Mouse (Mus musculus) midbrain, embryonic 13.5 days (tissue): Measurements from ENCODE around the gene Folh1. TPM values are rescaled to one million over a fixed set of nuclear protein-coding genes. Genes with fewer than 3 reads are reported as not detected.
"Not testable (repeated sequence)": the region's sequence is repeated elsewhere in the genome, so short reads cannot be mapped to it uniquely, and the experiment has no call there.

Source experiments
- ATAC-seq: fragments of 200-750 bp; cut with Nextera tagmentation; 2 replicates; pipeline ENCODE4 v1.8.0; 2017; ENCODE audit warnings: mild to moderate bottlenecking, moderate TSS enrichment, moderate library complexity
- H3K27ac ChIP-seq: fragments of 300-500 bp; sonication (generic); 2 replicates; pipeline ENCODE4 v1.5.1; 2015; ENCODE audit warnings: inconsistent platforms, mild to moderate bottlenecking, moderate library complexity
- H3K27me3 ChIP-seq: fragments of 300-500 bp; sonication (generic); 2 replicates; pipeline ENCODE4 v1.6.1; 2015; ENCODE audit warnings: mild to moderate bottlenecking, inconsistent platforms
- H3K36me3 ChIP-seq: fragments of 300-500 bp; sonication (generic); 2 replicates; pipeline ENCODE4 v1.6.1; 2015; ENCODE audit warnings: mild to moderate bottlenecking, inconsistent platforms
- H3K4me1 ChIP-seq: fragments of 300-500 bp; sonication (generic); replicated peaks from 2 replicates; pipeline ENCODE4 v1.6.1; 2015; ENCODE audit warnings: inconsistent platforms
- H3K4me2 ChIP-seq: fragments of 300-500 bp; sonication (generic); replicated peaks from 2 replicates; pipeline ENCODE4 v1.6.1; 2015; ENCODE audit warnings: moderate library complexity, mild to moderate bottlenecking, inconsistent platforms
- H3K4me3 ChIP-seq: fragments of 300-500 bp; sonication (generic); replicated peaks from 2 replicates; pipeline ENCODE4 v1.5.1; 2015; ENCODE audit warnings: mild to moderate bottlenecking, inconsistent platforms
- H3K9ac ChIP-seq: fragments of 300-500 bp; sonication (generic); replicated peaks from 2 replicates; pipeline ENCODE4 v1.6.1; 2015; ENCODE audit warnings: mild to moderate bottlenecking, inconsistent platforms
- H3K9me3 ChIP-seq: fragments of 300-500 bp; sonication (generic); 2 replicates; pipeline ENCODE4 v1.6.1; 2016; ENCODE audit warnings: mild to moderate bottlenecking, inconsistent platforms
- WGBS: fragments of 180-500 bp; shearing (Covaris S2); methylation state at CpG from one replicate; pipeline ENCODE4 v1.1.7; 2015; 5-methylcytosine and 5-hydroxymethylcytosine counted together
- polyA plus RNA-seq: library from polyadenylated mRNA; unstranded; fragments of >200 nt; fragmentation: Nextera tagmentation; extraction: Ambion mirVana; gene quantifications from 2 replicates; pipeline ENCODE4 v1.2.1, GENCODE M21; 2015

The Folh1 gene
- polyA plus RNA-seq, result 0.15 TPM in 1 of 2 replicates, not detected in the other

DNA sequence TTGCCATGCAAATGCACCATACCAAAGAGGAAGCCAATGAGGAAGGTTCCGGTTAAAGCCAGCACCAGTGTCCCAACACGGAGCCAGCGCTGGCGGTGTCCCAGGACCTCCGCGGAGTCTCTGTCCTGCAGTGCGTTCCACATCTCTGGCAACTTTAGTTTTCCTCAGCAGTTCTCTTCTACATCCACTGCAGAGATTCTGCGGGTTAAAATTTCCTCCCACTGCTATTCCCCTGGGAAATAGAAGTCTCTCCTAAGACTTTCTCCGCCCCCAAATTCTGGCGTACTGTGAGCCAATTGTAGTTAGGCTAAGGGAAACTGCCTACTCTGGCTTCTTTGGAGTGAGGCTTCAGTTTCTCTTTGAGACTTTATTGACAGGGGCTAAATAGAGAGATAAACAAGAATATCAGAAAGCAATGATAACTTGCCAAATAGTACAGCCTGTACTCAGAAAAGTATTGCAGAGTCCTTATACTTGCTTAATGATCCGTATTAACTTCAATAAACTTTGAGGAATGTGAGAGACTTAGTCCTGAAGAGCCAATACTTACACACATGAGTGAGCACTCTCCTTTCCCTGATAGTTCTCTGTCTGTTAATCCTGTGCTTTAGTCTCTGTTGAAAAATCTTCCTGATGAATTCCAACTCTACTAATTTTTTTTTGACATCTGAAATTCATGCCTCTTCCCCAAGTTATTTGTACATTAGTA, at the start of gene Folh1:
TSS of gene Folh1 (minus strand) at position 327 of the 709 bp plus-strand sequence.
- WGBS, result 5% methylated on average over 11 of the region's 11 CpGs
- Histone ChIP-seq H3K4me3 (peak within 1 kb of the TSS; percentile 22), H3K4me2 (peak within 1 kb of the TSS; percentile 47), H3K27ac (no peak within 1 kb of the TSS), H3K27me3 (no peaks in the 10 kb centered on the region), H3K4me1 (peaks cover 9% of the 10 kb centered on the region), H3K9ac (0 out of 2 replicates have a peak within 1 kb of the TSS, but pooled peaks have one; percentile 30), H3K36me3 (no peaks in the 10 kb centered on the region), H3K9me3 (no peaks in the 10 kb centered on the region)
- peak; percentile 43; the same call in 1 of the 2 replicates for ATAC-seq

DNA sequence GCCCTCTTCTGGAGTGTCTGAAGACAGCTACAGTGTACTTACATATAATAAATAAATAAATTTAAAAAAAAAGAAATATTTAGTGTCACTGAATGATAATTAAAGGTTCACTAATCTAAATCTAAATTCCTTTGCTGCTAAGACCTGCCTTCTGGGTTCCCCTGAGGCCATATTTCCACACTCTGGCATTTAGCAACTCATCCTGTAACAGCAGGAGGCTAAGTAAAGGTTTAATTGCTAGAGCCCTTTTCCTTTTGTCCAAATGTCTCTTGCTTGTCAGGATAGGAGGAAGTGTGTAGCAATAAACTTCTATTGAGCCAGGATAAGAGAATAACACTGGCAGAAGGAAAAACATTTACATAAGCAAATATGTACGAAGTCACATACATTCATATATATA, 40.7 kb upstream of the Folh1 start:
- no peak overlapping the region for H3K27ac ChIP-seq
- no peak overlapping the region for H3K4me3 ChIP-seq
- H3K27me3 ChIP-seq, result no peaks in the 10 kb centered on the region
- no peaks in the 10 kb centered on the region for H3K4me1 ChIP-seq
- ATAC-seq, result no peak
- whole genome bisulfite sequencing, result 80% methylated on average over 1 of the region's 1 CpGs
- H3K36me3 ChIP-seq, result no peaks in the 10 kb centered on the region
- no peaks in the 10 kb centered on the region for H3K9me3 ChIP-seq
- H3K9ac ChIP-seq, result no peak overlapping the region
- H3K4me2 ChIP-seq, result no peak overlapping the region

DNA sequence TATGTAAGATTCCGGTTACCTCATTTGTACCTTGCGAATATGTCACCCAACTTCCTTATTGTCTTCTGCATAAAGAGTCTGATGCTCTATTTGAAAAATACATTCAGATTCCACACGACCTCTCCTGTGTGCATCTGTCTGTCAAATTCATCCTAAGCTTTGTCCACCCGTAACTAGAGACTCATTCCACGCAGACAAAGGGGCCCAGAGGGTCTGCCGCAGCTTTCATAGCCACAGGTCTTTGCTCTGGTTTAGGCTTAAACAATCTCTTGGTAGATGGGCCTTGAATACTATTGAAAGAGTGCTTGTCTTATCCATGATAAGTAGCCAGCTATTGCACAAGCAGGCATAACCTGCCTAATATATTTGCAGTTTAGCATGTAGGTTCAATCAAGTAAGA, 40.0 kb upstream of the Folh1 start:
- not testable (repeated sequence) for H3K27ac ChIP-seq, ATAC-seq

DNA sequence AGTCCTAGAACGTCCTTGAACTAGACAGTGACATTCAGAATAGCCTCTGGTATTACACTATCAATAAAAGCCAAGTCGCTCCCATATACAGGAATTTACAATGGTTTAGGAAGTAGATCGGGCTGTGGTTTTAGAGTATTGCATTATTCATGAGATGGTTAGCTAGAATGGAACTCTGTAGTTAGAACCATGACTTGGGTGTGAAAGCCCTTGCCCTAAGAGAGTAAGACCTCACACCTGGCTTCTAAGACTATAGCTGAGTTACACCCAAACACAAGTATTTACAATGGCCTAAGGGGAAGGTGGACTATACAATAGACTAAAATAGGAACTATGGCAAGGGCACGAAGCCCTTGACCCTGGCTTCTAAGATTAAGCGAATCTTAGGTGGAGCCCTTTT, 39.5 kb upstream of the Folh1 start:
- H3K4me2 ChIP-seq, H3K4me1 ChIP-seq, H3K9me3 ChIP-seq, H3K27me3 ChIP-seq, H3K9ac ChIP-seq, H3K36me3 ChIP-seq, H3K4me3 ChIP-seq, H3K27ac ChIP-seq, ATAC-seq: not testable (repeated sequence)
- 89% methylated on average over 5 of the region's 5 CpGs for WGBS

More for the DNA sequence above, 40.0 kb upstream of the Folh1 start:
- not testable (repeated sequence) for H3K9me3 ChIP-seq, H3K27me3 ChIP-seq, H3K4me3 ChIP-seq, H3K4me2 ChIP-seq, H3K9ac ChIP-seq, H3K4me1 ChIP-seq, H3K36me3 ChIP-seq
- 86% methylated on average over 6 of the region's 6 CpGs for WGBS

DNA sequence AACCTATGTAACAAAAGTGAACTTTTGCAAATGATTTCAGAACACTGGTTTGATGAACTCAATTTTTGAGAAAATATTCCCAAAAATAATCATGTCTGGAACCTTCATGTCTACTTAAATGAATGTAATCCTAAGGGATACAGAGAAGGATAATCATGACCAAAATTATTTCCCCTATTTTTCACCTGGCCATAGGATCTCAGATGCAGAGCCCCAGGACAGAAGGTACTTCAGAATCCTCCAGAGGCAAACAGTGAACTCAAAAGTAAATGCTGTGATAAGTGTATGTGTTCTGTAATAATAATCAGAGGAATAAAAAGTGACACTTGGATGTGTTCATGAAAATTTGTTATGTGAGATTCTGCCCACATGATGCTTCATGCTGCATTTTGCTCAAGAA, 19.0 kb upstream of the Folh1 start, which contains the start of gene Vmn2r77:
TSS of gene Vmn2r77 (plus strand) at position 301 of the 400 bp plus-strand sequence.
- H3K27ac ChIP-seq, result no peak within 1 kb of the TSS
- ATAC-seq, result no peak
- H3K4me1 ChIP-seq, result no peaks in the 10 kb centered on the region
- H3K4me2 ChIP-seq, result no peak within 1 kb of the TSS
- H3K36me3 ChIP-seq, result no peaks in the 10 kb centered on the region
- H3K27me3 ChIP-seq, result no peaks in the 10 kb centered on the region
- no peak within 1 kb of the TSS for H3K9ac ChIP-seq
- no peaks in the 10 kb centered on the region for H3K9me3 ChIP-seq
- H3K4me3 ChIP-seq, result no peak within 1 kb of the TSS

DNA sequence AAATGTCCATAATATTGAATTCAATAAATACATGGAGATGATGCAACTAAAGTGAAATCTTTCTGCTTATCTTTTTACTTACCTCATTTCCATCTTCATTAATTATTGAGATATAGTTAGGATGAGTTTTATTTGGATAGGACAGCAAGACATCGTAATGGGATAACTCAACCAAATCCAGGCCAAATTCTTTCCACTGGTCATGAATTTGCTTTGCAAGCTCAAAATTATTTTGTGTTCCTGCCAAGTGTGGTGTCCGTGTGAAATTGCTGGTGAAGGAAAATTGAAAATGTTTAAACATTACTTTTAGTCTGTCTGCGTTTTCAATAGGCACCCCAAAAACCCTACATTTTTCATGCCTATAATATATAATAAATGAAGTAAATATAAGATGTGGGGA, 4.1 kb downstream of the Folh1 start:
- Histone ChIP-seq H3K4me3 (no peak overlapping the region), H3K4me1 (peaks cover 9% of the 10 kb centered on the region), H3K4me2 (no peak overlapping the region), H3K36me3 (no peaks in the 10 kb centered on the region), H3K27ac (no peak overlapping the region), H3K9me3 (no peaks in the 10 kb centered on the region), H3K27me3 (no peaks in the 10 kb centered on the region), H3K9ac (no peak overlapping the region)
- ATAC-seq, result no peak
- WGBS, result 90% methylated on average over 3 of the region's 3 CpGs

DNA sequence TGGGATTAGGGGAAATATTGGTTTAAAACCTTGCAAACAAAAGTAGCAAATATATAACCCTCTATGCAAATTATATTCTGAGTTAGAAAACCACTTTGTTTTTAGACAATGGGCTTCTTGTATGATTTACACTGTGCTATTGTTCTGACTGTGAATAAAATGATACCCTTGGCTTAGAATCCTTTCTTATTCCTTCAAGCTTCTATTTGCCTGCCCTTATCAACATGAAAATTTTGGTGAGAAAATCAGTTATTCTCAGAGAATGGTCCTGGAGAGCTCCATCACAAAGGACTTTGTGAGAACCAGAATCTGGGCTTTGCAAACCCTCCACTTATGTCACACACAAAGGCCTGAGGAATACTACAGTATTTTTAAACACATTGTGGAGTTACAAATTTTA, 11.1 kb downstream of the Folh1 start:
- Histone ChIP-seq H3K9ac (no peak overlapping the region), H3K4me2 (no peak overlapping the region), H3K27me3 (no peaks in the 10 kb centered on the region), H3K4me1 (no peaks in the 10 kb centered on the region), H3K36me3 (no peaks in the 10 kb centered on the region), H3K4me3 (no peak overlapping the region), H3K27ac (no peak overlapping the region), H3K9me3 (no peaks in the 10 kb centered on the region)
- no peak for ATAC-seq

DNA sequence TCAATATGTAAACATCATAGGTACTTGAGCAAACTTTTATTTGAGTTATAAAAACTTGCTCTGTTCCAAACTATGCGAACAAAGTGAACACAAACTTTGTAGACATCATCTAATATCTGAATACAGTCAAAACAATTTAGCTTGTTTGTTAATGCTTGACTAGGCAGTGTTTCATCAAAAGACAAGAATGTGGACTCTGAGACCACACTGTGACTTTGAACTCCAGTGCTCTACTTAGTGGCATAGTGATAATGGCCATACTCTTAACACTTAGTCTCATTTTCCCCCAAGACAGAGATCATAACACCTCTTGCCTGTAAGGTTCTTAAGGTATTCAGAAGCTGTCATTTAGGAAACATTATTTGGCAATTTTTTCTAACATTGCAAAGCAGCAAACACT, 15.0 kb downstream of the Folh1 start:
- Histone ChIP-seq H3K36me3 (no peaks in the 10 kb centered on the region), H3K9ac (no peak overlapping the region), H3K27ac (no peak overlapping the region), H3K4me3 (no peak overlapping the region), H3K27me3 (no peaks in the 10 kb centered on the region), H3K9me3 (no peaks in the 10 kb centered on the region), H3K4me1 (no peaks in the 10 kb centered on the region), H3K4me2 (no peak overlapping the region)
- ATAC-seq, result no peak
- WGBS, result 94% methylated on average over 1 of the region's 1 CpGs

DNA sequence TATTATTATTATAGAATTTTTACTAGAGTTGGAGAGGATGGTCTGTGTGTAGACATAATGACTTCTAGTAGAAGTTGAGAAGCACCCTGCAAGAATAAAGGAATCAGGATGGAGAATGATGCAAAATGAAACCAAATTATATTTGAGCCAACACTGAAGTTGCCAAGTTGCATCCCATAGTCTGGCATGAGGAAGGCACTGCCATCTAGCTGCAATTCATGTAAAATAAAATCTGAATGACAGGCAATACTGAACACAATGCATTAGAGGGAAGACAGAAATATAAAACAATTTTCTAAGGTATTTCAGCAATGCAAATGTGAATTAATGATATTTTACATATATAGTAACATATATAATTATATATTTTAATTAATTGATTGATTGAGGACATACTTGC, 50.7 kb downstream of the Folh1 start:
- no peaks in the 10 kb centered on the region for H3K36me3 ChIP-seq
- no peaks in the 10 kb centered on the region for H3K4me1 ChIP-seq
- H3K9me3 ChIP-seq, result no peaks in the 10 kb centered on the region
- ATAC-seq, result no peak
- no peaks in the 10 kb centered on the region for H3K27me3 ChIP-seq
- H3K4me2 ChIP-seq, result no peak overlapping the region
- no peak overlapping the region for H3K9ac ChIP-seq
- no peak overlapping the region for H3K4me3 ChIP-seq
- H3K27ac ChIP-seq, result no peak overlapping the region

DNA sequence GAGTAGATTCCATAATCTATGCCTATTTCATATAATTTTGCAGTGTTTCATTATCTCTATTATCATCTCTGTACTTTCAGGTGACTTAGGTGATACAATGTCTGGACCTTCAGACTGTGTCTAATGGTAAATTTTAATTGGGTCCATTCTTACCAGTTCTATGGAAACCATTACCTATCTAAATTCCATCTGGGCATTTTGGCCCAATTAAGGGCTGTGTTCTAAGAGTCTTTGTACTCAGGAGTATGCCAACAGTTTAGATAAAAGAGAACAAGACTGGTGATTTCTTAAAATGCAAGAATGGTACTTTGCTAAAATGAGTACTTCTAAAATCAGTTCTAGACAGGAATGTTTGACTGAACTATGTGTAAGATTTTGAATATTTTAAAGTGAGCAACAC, 87.7 kb downstream of the Folh1 start, which contains the start of gene Olfr292:
TSS of gene Olfr292 (plus strand) at position 301 of the 400 bp plus-strand sequence.
- H3K27me3 ChIP-seq, result no peaks in the 10 kb centered on the region
- no peak within 1 kb of the TSS for H3K4me2 ChIP-seq
- no peak within 1 kb of the TSS for H3K9ac ChIP-seq
- H3K4me1 ChIP-seq, result no peaks in the 10 kb centered on the region
- H3K9me3 ChIP-seq, result no peaks in the 10 kb centered on the region
- no peak for ATAC-seq
- no peak within 1 kb of the TSS for H3K4me3 ChIP-seq
- H3K36me3 ChIP-seq, result no peaks in the 10 kb centered on the region
- H3K27ac ChIP-seq, result no peak within 1 kb of the TSS

Other genes starting within 250 kb of the Folh1 start
- not detected in 2 replicates for gene Olfr295, start 192.1 kb downstream of the Folh1 start, polyA plus RNA-seq
- not detected in 2 replicates for gene Olfr294, start 159.3 kb downstream of the Folh1 start, polyA plus RNA-seq
- not detected in 2 replicates for gene Olfr293, start 126.9 kb downstream of the Folh1 start, polyA plus RNA-seq
- not detected in 2 replicates for gene Olfr292, start 87.6 kb downstream of the Folh1 start, polyA plus RNA-seq
- gene Vmn2r77, start 19.1 kb upstream of the Folh1 start, polyA plus RNA-seq, result not detected in 2 replicates
- not detected in 2 replicates for gene Vmn2r78, start 139.2 kb upstream of the Folh1 start, polyA plus RNA-seq
- not detected in 2 replicates for gene Vmn2r79, start 220.2 kb upstream of the Folh1 start, polyA plus RNA-seq